Mouse (Mus musculus) liver, embryonic 16.5 days (tissue): ENCODE data around the gene Gng8. TPM values are rescaled to one million over a fixed set of nuclear protein-coding genes. Genes with fewer than 3 reads are reported as not detected.

Experiments used
- ATAC-seq: fragments of 200-750 bp; cut with Nextera tagmentation; 2 replicates; pipeline ENCODE4 v1.8.0; 2017; ENCODE audit warnings: low read depth, mild to moderate bottlenecking, moderate number of reproducible peaks, moderate library complexity
- H3K27ac ChIP-seq: fragments of 300-500 bp; sonication (generic); 2 replicates; pipeline ENCODE4 v1.5.1; 2014; ENCODE audit warnings: mild to moderate bottlenecking, low read length
- H3K27me3 ChIP-seq: fragments of 300-500 bp; sonication (generic); 2 replicates; pipeline ENCODE4 v1.6.1; 2014; ENCODE audit warnings: low read depth, low read length, mixed read lengths; ENCODE audit not compliant: control insufficient read depth, insufficient read depth
- H3K36me3 ChIP-seq: fragments of 300-500 bp; sonication (generic); 2 replicates; pipeline ENCODE4 v1.6.1; 2014; ENCODE audit warnings: mild to moderate bottlenecking; ENCODE audit not compliant: control insufficient read depth, insufficient read depth
- H3K4me1 ChIP-seq: fragments of 300-500 bp; sonication (generic); 2 replicates; pipeline ENCODE4 v1.6.1; 2014; ENCODE audit warnings: low read depth, low read length, mixed read lengths; ENCODE audit not compliant: control insufficient read depth
- H3K4me2 ChIP-seq: fragments of 300-500 bp; sonication (generic); 2 replicates; pipeline ENCODE4 v1.6.1; 2014; ENCODE audit warnings: low read depth, low read length, mixed read lengths
- H3K4me3 ChIP-seq: fragments of 300-500 bp; sonication (generic); 2 replicates; pipeline ENCODE4 v1.5.1; 2014; ENCODE audit warnings: low read depth, mild to moderate bottlenecking, low read length
- H3K9ac ChIP-seq: fragments of 300-500 bp; sonication (generic); 2 replicates; pipeline ENCODE4 v1.6.1; 2014; ENCODE audit warnings: low read depth, low read length
- H3K9me3 ChIP-seq: fragments of 300-500 bp; sonication (generic); replicated peaks from 2 replicates; pipeline ENCODE4 v1.6.1; 2016; ENCODE audit warnings: low read length; ENCODE audit not compliant: control insufficient read depth
- WGBS: fragments of 180-500 bp; shearing (Covaris S2); extraction: QIAGEN DNeasy Blood & Tissue Kit; methylation state at CpG from one replicate; pipeline ENCODE4 v1.1.7; 2014; ENCODE audit not compliant: insufficient replicate concordance; 5-methylcytosine and 5-hydroxymethylcytosine counted together
- polyA plus RNA-seq: library from polyadenylated mRNA; unstranded; fragments of >200 nt; fragmentation: Nextera tagmentation; extraction: Ambion mirVana; gene quantifications from 2 replicates; pipeline ENCODE4 v1.2.1, GENCODE M21; 2015

The Gng8 gene
- polyA plus RNA-seq, 1 experiment from 2014 or later = 0.17 TPM

DNA sequence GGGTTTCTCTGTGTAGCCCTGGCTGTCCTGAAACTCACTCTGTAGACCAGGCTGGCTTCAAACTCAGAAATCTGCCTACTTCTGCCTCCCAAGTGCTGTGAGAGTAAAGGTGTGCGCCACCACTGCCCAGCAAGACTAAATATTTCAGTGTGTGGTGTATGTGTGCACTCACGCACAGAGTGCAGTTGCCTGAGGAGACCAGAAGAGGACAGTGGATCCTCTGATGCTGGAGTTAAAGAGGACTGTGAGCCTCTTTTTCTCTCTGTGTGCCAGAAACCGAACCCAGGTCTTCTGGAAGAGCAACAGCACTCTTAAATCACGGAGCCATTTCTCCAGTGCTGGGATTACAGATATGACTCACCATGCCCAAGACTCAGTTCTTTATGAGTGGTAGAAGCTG is 18.2 kb upstream of the Gng8 start:
- H3K4me2 ChIP-seq = no peak overlapping the region
- H3K27me3 ChIP-seq = peaks cover 17% of the 10 kb centered on the region
- ATAC-seq = no peak
- no peaks in the 10 kb centered on the region for H3K9me3 ChIP-seq
- no peak overlapping the region for H3K9ac ChIP-seq
- H3K36me3 ChIP-seq = no peaks in the 10 kb centered on the region
- H3K4me1 ChIP-seq = peaks cover 15% of the 10 kb centered on the region
- WGBS = 78% methylated on average over 4 of the region's 4 CpGs
- no peak overlapping the region for H3K4me3 ChIP-seq
- no peak overlapping the region for H3K27ac ChIP-seq

DNA sequence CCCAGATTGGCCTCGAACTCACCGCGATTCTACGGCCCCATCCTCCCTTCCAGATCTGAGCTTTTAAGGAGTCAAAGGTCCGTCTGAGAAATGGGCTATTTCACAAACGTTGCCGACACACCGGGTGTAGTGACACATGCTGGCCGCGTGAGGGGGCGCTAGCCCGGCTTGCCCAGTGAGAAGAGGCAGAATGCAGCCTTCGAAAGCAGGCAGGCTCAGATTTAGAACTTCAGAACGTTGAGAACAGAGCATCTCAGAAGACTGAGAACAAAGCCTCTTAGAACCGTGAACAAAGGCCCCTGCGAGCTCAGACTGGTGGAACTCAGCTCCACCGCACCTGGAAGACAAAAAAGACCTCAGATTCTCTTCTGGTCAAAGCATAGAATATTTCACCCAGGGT is 17.4 kb upstream of the Gng8 start:
- no peak for ATAC-seq
- Histone ChIP-seq H3K27me3 (peaks cover 17% of the 10 kb centered on the region), H3K27ac (peak overlapping the region; percentile 58), H3K4me2 (peak overlapping the region; percentile 95), H3K9ac (no peak overlapping the region), H3K4me1 (peaks cover 15% of the 10 kb centered on the region), H3K4me3 (peak overlapping the region; percentile 68), H3K9me3 (no peaks in the 10 kb centered on the region), H3K36me3 (no peaks in the 10 kb centered on the region)
- 2% methylated on average over 17 of the region's 17 CpGs for WGBS

GRCm38 (mm10) chr7:16874756-16875309 is 16.8 kb upstream of the Gng8 start:
- peaks cover 17% of the 10 kb centered on the region for H3K27me3 ChIP-seq
- WGBS = under 1% methylated on average over 32 of the region's 33 CpGs

DNA sequence AGATGAGACGGTGACA is 16.5 kb upstream of the Gng8 start, which contains the start of gene Dact3:
Dact3 (plus strand) TSS at position 8 of the 16 bp plus-strand sequence.
- Histone ChIP-seq H3K27me3 (peaks cover 17% of the 10 kb centered on the region), H3K4me1 (peaks cover 15% of the 10 kb centered on the region), H3K9ac (peak within 1 kb of the TSS; percentile 56), H3K4me2 (peak within 1 kb of the TSS; percentile 95), H3K27ac (peak within 1 kb of the TSS; percentile 58), H3K4me3 (peak within 1 kb of the TSS; percentile 68), H3K36me3 (no peaks in the 10 kb centered on the region), H3K9me3 (no peaks in the 10 kb centered on the region)
- WGBS = 0% methylated on average over 1 of the region's 1 CpGs
- no peak for ATAC-seq

More at GRCm38 (mm10) chr7:16874756-16875309, 16.8 kb upstream of the Gng8 start:
- Histone ChIP-seq H3K4me1 (peaks cover 15% of the 10 kb centered on the region), H3K9me3 (no peaks in the 10 kb centered on the region), H3K4me2 (peak overlapping the region; percentile 95), H3K27ac (peak overlapping the region; percentile 58), H3K9ac (no peak overlapping the region), H3K36me3 (no peaks in the 10 kb centered on the region), H3K4me3 (peak overlapping the region; percentile 68)
- peak; percentile 97 for ATAC-seq

- under 1% methylated on average over 38 of the region's 42 CpGs for WGBS
- no peak overlapping the region for H3K27ac ChIP-seq
- ATAC-seq = no peak; the same call in 1 of the 2 replicates
Observed at GRCm38 (mm10) chr7:16875326-16875725, 16.3 kb upstream of the Gng8 start.

DNA sequence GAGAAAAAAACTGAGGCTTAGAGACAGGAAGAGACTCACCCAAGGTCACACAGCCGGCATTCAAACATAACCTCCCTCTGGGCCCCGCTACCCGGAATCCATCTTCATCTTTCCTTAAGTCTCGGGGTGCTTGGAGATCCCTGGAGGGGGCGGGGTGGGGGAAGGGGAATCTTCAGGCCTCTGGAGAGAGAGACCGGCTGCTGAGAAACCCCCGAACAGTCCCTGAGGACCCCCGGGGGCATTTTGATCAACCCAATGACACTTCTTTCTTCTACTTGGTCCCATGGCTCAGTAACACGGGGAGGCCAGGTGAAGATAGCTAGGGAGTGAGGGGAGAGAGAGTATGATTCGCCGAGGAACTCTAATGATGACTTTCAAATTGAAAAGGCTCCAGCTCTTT is 15.6 kb upstream of the Gng8 start:
- 22% methylated on average over 11 of the region's 11 CpGs for WGBS
- Histone ChIP-seq H3K9me3 (no peaks in the 10 kb centered on the region), H3K4me3 (no peak overlapping the region), H3K27ac (no peak overlapping the region), H3K4me1 (peaks cover 15% of the 10 kb centered on the region), H3K36me3 (no peaks in the 10 kb centered on the region), H3K27me3 (peaks cover 17% of the 10 kb centered on the region), H3K9ac (no peak overlapping the region; the same call in 1 of the 2 replicates), H3K4me2 (peak overlapping the region; percentile 0; the same call in 1 of the 2 replicates)
- no peak for ATAC-seq

More at GRCm38 (mm10) chr7:16875326-16875725, 16.3 kb upstream of the Gng8 start:
- Histone ChIP-seq H3K9me3 (no peaks in the 10 kb centered on the region), H3K27me3 (peaks cover 17% of the 10 kb centered on the region), H3K9ac (peak overlapping the region; percentile 56), H3K36me3 (no peaks in the 10 kb centered on the region), H3K4me2 (peak overlapping the region; percentile 95), H3K4me1 (peaks cover 15% of the 10 kb centered on the region), H3K4me3 (peak overlapping the region; percentile 68)

DNA sequence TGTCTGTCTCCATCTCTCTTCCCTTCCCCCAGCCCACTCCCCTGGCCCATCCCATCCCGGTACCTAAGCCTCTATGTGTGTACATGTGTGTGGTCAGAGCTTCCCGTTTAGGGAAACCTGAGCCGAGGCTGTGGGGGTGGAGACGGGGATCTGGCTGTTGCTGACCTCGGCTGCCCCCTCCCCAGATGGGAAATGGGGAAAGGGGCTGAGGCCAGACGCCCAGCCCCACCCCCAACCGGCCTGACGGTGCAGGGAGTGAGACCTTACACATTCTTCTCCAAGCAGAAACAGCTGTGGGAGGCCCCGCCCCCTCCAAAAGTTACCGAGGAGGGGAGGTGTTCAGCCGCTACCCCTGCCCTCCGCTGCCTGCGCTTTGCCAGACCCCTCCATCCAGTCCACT is 15.0 kb upstream of the Gng8 start:
- H3K4me1 ChIP-seq = peaks cover 15% of the 10 kb centered on the region
- no peak for ATAC-seq
- no peak overlapping the region for H3K4me3 ChIP-seq
- peaks cover 17% of the 10 kb centered on the region for H3K27me3 ChIP-seq
- WGBS = 17% methylated on average over 13 of the region's 13 CpGs
- H3K27ac ChIP-seq = no peak overlapping the region
- H3K36me3 ChIP-seq = no peaks in the 10 kb centered on the region
- H3K9ac ChIP-seq = no peak overlapping the region
- no peaks in the 10 kb centered on the region for H3K9me3 ChIP-seq
- H3K4me2 ChIP-seq = peak overlapping the region; percentile 2; the same call in 1 of the 2 replicates

DNA sequence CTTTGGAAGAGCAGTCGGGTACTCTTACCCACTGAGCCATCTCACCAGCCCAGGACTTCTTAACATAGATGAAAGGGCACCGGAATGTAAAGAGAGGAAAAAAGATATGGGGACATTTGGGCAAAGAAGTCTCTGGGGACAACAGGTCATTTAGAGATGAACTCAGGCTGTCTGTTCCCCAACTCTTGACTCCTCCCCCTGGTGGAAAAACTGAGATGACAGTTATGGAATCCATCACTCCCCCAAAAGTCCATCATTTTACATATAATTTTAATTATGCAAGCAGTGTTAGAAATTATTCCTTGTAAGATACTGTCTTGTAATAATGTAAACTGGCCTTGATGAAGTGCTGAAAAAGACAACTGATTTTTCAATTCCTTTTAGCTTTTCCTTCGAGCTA is 13.9 kb upstream of the Gng8 start:
- peaks cover 17% of the 10 kb centered on the region for H3K27me3 ChIP-seq
- WGBS = 55% methylated on average over 3 of the region's 3 CpGs

DNA sequence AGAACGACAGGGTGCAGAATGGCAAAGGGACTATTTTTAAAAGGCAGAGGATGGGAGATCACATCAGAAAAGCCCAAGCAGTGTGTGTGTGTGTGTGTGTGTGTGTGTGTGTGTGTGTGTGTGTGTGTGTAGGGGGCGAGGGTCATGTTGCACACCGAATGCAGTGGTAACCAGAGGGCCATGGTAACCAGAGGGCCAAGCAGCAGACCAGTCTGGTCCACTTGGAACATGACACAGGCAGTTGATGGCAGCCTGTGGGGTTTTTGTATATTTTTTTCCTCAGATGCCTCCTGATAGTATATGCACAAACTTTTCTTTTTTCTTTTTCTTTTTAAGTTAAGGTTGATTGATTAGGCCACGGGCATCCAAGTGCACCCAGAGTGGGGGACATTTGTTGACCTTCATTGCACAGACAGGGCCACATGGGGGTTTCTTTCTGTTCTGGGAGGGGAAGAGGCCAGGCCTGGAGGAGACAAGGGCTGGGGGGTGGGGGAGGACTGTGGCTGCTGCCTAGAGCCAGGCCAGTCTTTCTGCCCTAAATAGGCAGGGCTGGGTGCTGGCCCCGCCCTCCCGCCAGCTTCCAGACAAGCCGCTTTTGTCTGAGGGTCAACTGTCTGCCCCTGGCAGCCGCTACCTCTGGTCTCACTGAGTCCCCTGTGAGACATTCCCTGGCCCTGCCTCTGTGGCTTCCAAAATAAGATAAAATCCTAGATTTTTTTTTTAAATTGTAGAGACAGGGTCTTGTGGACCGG is 11.6 kb upstream of the Gng8 start:
- no peak overlapping the region for H3K4me2 ChIP-seq
- peaks cover 28% of the 10 kb centered on the region for H3K27me3 ChIP-seq
- H3K9me3 ChIP-seq = no peaks in the 10 kb centered on the region
- no peaks in the 10 kb centered on the region for H3K36me3 ChIP-seq
- no peak overlapping the region for H3K27ac ChIP-seq
- H3K9ac ChIP-seq = no peak overlapping the region
- WGBS = 33% methylated on average over 9 of the region's 9 CpGs
- ATAC-seq = no peak
- H3K4me1 ChIP-seq = peaks cover 6% of the 10 kb centered on the region
- no peak overlapping the region for H3K4me3 ChIP-seq

More for the DNA sequence above, 13.9 kb upstream of the Gng8 start:
- Histone ChIP-seq H3K9ac (no peak overlapping the region), H3K4me3 (no peak overlapping the region), H3K36me3 (no peaks in the 10 kb centered on the region), H3K27ac (no peak overlapping the region), H3K4me1 (peaks cover 15% of the 10 kb centered on the region), H3K9me3 (no peaks in the 10 kb centered on the region), H3K4me2 (no peak overlapping the region)
- ATAC-seq = no peak
